Mouse (Mus musculus) CH12.LX (cell line): ENCODE data around the gene Ttll5. TPM values are rescaled to one million over a fixed set of nuclear protein-coding genes. Genes with fewer than 3 reads are reported as not detected.

Source experiments
- DNase-seq: peaks from one replicate; pipeline ENCODE4 v3.0.0-alpha.2; 2013; ENCODE audit errors: extremely low read depth
- H3K27ac ChIP-seq: 2 replicates; pipeline ENCODE4 v1.5.1; 2012; ENCODE audit warnings: low read depth, mild to moderate bottlenecking, control low read depth, moderate library complexity; ENCODE audit not compliant: insufficient read depth
- H3K27me3 ChIP-seq: replicated peaks from 2 replicates; pipeline ENCODE3; 2012; ENCODE audit warnings: inconsistent platforms
- H3K36me3 ChIP-seq, 2 experiments: replicated peaks in 1 of 2; 2 replicates each; pipeline versions ENCODE3 to v1.6.1; 2012; ENCODE audit warnings: inconsistent platforms in 1 of 2, low read length in 1 of 2, mild to moderate bottlenecking in 1 of 2, mixed read lengths in 1 of 2, moderate library complexity in 1 of 2; ENCODE audit not compliant: control insufficient read depth in 1 of 2, insufficient read depth in 1 of 2
- H3K4me1 ChIP-seq, 2 experiments: 2 replicates each; pipeline ENCODE4 v1.6.1; 2012; ENCODE audit warnings: inconsistent platforms in 1 of 2, moderate library complexity in 1 of 2; ENCODE audit not compliant: insufficient read depth in 2 of 2, control insufficient read depth in 1 of 2
- H3K4me2 ChIP-seq: 2 replicates; pipeline ENCODE4 v1.6.1; 2012; ENCODE audit warnings: low read depth, mild to moderate bottlenecking, control low read depth; ENCODE audit not compliant: poor library complexity, insufficient read depth, severe bottlenecking
- H3K4me3 ChIP-seq, 3 experiments: fragments of 150-350 bp in 1 of 3; sonication (generic) in 1 of 3; replicated peaks in 1 of 3; 2 replicates each; pipeline versions ENCODE3 to v1.5.1; 2011 to 2012; ENCODE audit warnings: low read depth in 2 of 3, low read length in 2 of 3, mild to moderate bottlenecking in 2 of 3, moderate library complexity in 2 of 3, control low read depth in 1 of 3, improper control_type of control experiment in 1 of 3, inconsistent platforms in 1 of 3, mixed read lengths in 1 of 3; ENCODE audit not compliant: poor library complexity in 1 of 3
- H3K79me2 ChIP-seq: replicated peaks from 2 replicates; pipeline ENCODE4 v1.6.1; 2012; ENCODE audit warnings: mild to moderate bottlenecking, moderate library complexity; ENCODE audit not compliant: control insufficient read depth, poor library complexity, insufficient read depth, severe bottlenecking; ENCODE audit errors: extremely low read depth
- H3K9ac ChIP-seq: 2 replicates; pipeline ENCODE4 v1.6.1; 2012; ENCODE audit warnings: low read depth, mild to moderate bottlenecking, control low read depth, moderate library complexity; ENCODE audit not compliant: insufficient read depth
- H3K9me3 ChIP-seq: replicated peaks from 2 replicates; pipeline ENCODE3; 2012; ENCODE audit warnings: low read length, inconsistent platforms, mixed read lengths
- BHLHE40 ChIP-seq: IDR thresholded peaks from 2 replicates; pipeline ENCODE4 v1.6.1; 2011; ENCODE audit warnings: mild to moderate bottlenecking, low read depth, low read length, improper control_type of control experiment
- CHD1 ChIP-seq: IDR thresholded peaks from 2 replicates; pipeline ENCODE4 v1.6.1; 2012; ENCODE audit warnings: low read depth, low read length, improper control_type of control experiment, inconsistent platforms
- CTCF ChIP-seq, 2 experiments: IDR thresholded peaks in 1 of 2; conservative IDR thresholded peaks in 1 of 2; 2 replicates each; pipeline ENCODE4 v1.5.1; 2011 to 2012; ENCODE audit warnings: low read depth in 2 of 2, low read length in 2 of 2, improper control_type of control experiment in 1 of 2, inconsistent platforms in 1 of 2, mild to moderate bottlenecking in 1 of 2, moderate library complexity in 1 of 2
- ELF1 ChIP-seq: IDR thresholded peaks from 2 replicates; pipeline ENCODE4 v1.6.1; 2014; ENCODE audit warnings: low read depth, mild to moderate bottlenecking, inconsistent platforms, low read length, improper control_type of control experiment
- ETS1 ChIP-seq: conservative IDR thresholded peaks from 2 replicates; pipeline ENCODE4 v1.6.1; 2012; ENCODE audit warnings: low read depth, mild to moderate bottlenecking, inconsistent platforms, low read length, improper control_type of control experiment, moderate library complexity
- IRF4 ChIP-seq: IDR thresholded peaks from 2 replicates; pipeline ENCODE4 v1.6.1; 2014; ENCODE audit warnings: low read depth, mild to moderate bottlenecking, inconsistent platforms, low read length, improper control_type of control experiment
- MAFK ChIP-seq: IDR thresholded peaks from 2 replicates; pipeline ENCODE4 v1.6.1; 2011; ENCODE audit warnings: low read length, improper control_type of control experiment; ENCODE audit not compliant: insufficient replicate concordance
- MAX ChIP-seq: IDR thresholded peaks from 2 replicates; pipeline ENCODE4 v1.6.1; 2011; ENCODE audit warnings: low read length, improper control_type of control experiment
- MEF2A ChIP-seq: IDR thresholded peaks from 2 replicates; pipeline ENCODE4 v1.6.1; 2014; ENCODE audit warnings: low read depth, mild to moderate bottlenecking, inconsistent platforms, low read length, improper control_type of control experiment, borderline replicate concordance
- MXI1 ChIP-seq: IDR thresholded peaks from 2 replicates; pipeline ENCODE4 v1.6.1; 2011; ENCODE audit warnings: mild to moderate bottlenecking, low read depth, low read length, improper control_type of control experiment
- MYC ChIP-seq: IDR thresholded peaks from 2 replicates; pipeline ENCODE4 v1.6.1; 2011; ENCODE audit warnings: low read depth, mild to moderate bottlenecking, improper control_type of control experiment, low read length
- NRF1 ChIP-seq: IDR thresholded peaks from 2 replicates; pipeline ENCODE4 v1.6.1; 2014; ENCODE audit warnings: low read depth, mild to moderate bottlenecking, inconsistent platforms, low read length, improper control_type of control experiment, moderate library complexity
- PAX5 ChIP-seq: IDR thresholded peaks from 2 replicates; pipeline ENCODE4 v1.6.1; 2012; ENCODE audit warnings: low read length, inconsistent platforms, mixed read lengths
- POLR2A ChIP-seq: IDR thresholded peaks from 2 replicates; pipeline ENCODE4 v1.6.1; 2011; ENCODE audit warnings: low read depth, mild to moderate bottlenecking, improper control_type of control experiment, low read length
- RAD21 ChIP-seq: IDR thresholded peaks from 2 replicates; pipeline ENCODE4 v1.6.1; 2011; ENCODE audit warnings: low read depth, mild to moderate bottlenecking, low read length, improper control_type of control experiment, moderate library complexity
- SIN3A ChIP-seq: IDR thresholded peaks from 2 replicates; pipeline ENCODE4 v1.6.1; 2012; ENCODE audit warnings: low read length, improper control_type of control experiment, inconsistent platforms
- SMC3 ChIP-seq: IDR thresholded peaks from 2 replicates; pipeline ENCODE4 v1.6.1; 2011; ENCODE audit warnings: low read depth, low read length, improper control_type of control experiment
- TCF12 ChIP-seq: IDR thresholded peaks from 2 replicates; pipeline ENCODE4 v1.6.1; 2014; ENCODE audit warnings: low read depth, mild to moderate bottlenecking, inconsistent platforms, low read length, improper control_type of control experiment
- USF1 ChIP-seq: IDR thresholded peaks from 2 replicates; pipeline ENCODE4 v1.6.1; 2014; ENCODE audit warnings: low read depth, mild to moderate bottlenecking, inconsistent platforms, low read length, improper control_type of control experiment
- ZC3H11A ChIP-seq: IDR thresholded peaks from 2 replicates; pipeline ENCODE4 v1.6.1; 2012; ENCODE audit warnings: low read depth, mild to moderate bottlenecking, inconsistent platforms, low read length, improper control_type of control experiment
- ZKSCAN1 ChIP-seq: IDR thresholded peaks from 2 replicates; pipeline ENCODE4 v1.6.1; 2012; ENCODE audit warnings: low read depth, inconsistent platforms, low read length, improper control_type of control experiment, borderline replicate concordance
- ZMIZ1 ChIP-seq: IDR thresholded peaks from 2 replicates; pipeline ENCODE4 v1.6.1; 2012; ENCODE audit warnings: low read depth, mild to moderate bottlenecking, inconsistent platforms, low read length, improper control_type of control experiment
- dilution Hi-C: fragments of 300-500 bp; cut with MboI; formaldehyde crosslinking; loops from 2 replicates; pipeline ENCODE4 v1.14.3; 2020; ENCODE audit warnings: low sequenced_read_pairs; ENCODE audit not compliant: extremely low pct_unique_long_range_greater_than_20kb, extremely low pct_ligation_motif_present
- in situ Hi-C: fragments of 300-500 bp; cut with MboI; formaldehyde crosslinking; loops from 3 replicates; pipeline ENCODE4 v1.14.3; 2019; ENCODE audit warnings: low sequenced_read_pairs, low pct_ligation_motif_present, low pct_unique_long_range_greater_than_20kb, mixed read lengths
- polyA plus RNA-seq: library from polyadenylated mRNA; unstranded; fragments of >175 nt; gene quantifications from 2 replicates; pipeline ENCODE4 v1.2.1, GENCODE M21; 2012; ENCODE audit warnings: low read depth; ENCODE audit not compliant: insufficient read length
- total RNA-seq, 2 experiments: library from RNA; depleted of rRNA; stranded (reverse); fragments of 300-350 nt in 1 of 2; fragments of >200 nt in 1 of 2; gene quantifications; 2 replicates each; pipeline ENCODE4 v1.2.3; 2012 to 2014

The Ttll5 gene
- total and polyA plus RNA-seq, 3 experiments: 5.7 to 14.0 (median 8.7) TPM

DNA sequence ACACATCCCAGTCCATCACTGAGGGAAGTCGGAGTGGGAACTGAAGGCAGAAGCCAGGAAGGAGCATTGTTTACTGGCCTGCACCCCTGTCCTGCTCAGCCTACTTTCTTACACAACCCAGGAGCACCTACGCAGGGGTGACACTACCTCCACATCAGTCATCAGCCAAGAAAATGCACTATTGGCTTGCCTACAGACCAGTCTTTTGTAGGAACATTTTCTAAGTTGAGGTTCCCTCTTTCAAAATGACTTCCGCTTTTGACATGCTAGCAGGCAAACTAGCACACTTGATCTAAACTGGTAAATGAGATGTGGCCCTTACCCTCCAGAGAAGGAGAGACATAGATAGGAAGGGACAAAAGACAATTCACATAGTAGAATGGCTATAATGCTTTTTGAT lies 60.6 kb downstream of the Ttll5 start:
- DNase-seq: no peak
- no peak overlapping the region for H3K4me2 ChIP-seq
- TF ChIP-seq ZMIZ1: no peak
- TF ChIP-seq MYC: no peak
- TF ChIP-seq ZKSCAN1: no peak
- TF ChIP-seq, all 38 proteins: peak for 0
- Histone ChIP-seq H3K27me3 (no peaks in the 10 kb centered on the region), H3K27ac (no peak overlapping the region), H3K79me2 (no peaks in the 10 kb centered on the region), H3K4me1 (no peaks in the 10 kb centered on the region), H3K9me3 (no peaks in the 10 kb centered on the region), H3K4me3 (no peak overlapping the region), H3K36me3 (peaks cover 2 to 29% of the 10 kb centered on the region in 2 experiments), H3K9ac (no peak overlapping the region)
- dilution Hi-C loops (no loop called here), in situ Hi-C loops (no loop called here)

DNA sequence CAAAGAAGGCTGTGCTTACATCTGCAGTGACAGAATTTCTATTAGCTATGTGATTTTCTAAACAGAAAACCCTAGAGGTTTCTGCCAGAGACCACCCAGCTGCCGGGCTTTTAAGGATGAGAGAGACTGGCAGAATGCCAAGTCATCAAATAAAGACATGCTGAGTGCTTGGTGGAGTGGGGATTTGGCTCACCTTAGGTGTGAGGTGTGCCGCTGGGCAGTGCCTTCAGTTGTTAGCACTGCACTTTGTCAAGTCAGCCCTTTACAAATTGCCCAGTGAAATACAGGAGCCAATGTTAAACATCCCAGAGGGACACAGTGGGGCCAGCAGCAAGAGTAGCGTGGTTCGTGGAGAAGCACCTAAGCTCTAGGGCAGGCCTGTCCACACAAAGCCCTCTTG lies 65.6 kb downstream of the Ttll5 start:
- H3K27ac ChIP-seq: no peak overlapping the region
- in situ Hi-C loops: no loop called here
- H3K9ac ChIP-seq: no peak overlapping the region
- no peak overlapping the region for H3K4me3 ChIP-seq
- H3K79me2 ChIP-seq: no peaks in the 10 kb centered on the region
- H3K9me3 ChIP-seq: no peaks in the 10 kb centered on the region
- dilution Hi-C loops: no loop called here
- TF ChIP-seq NRF1 (no peak), TCF12 (no peak), MAFK (no peak), SMC3 (no peak), ETS1 (no peak), SIN3A (no peak), PAX5 (no peak), RAD21 (no peak), MYC (no peak), ZC3H11A (no peak), MAX (no peak), CHD1 (no peak), IRF4 (no peak), POLR2A (no peak), MXI1 (no peak), MEF2A (no peak), CTCF (conservative IDR thresholded peaks at IDR 0.05 in 1 of 2, IDR thresholded peaks at IDR 0.05 in 1 of 2; ENCODE audit: low read depth in 2 of 2, low read length in 2 of 2) (no peak), ELF1 (no peak), BHLHE40 (no peak), USF1 (no peak)
- H3K4me1 ChIP-seq: no peaks in the 10 kb centered on the region
- H3K4me2 ChIP-seq: no peak overlapping the region
- DNase-seq: no peak
- peaks cover 5 to 51% of the 10 kb centered on the region in 2 experiments for H3K36me3 ChIP-seq
- H3K27me3 ChIP-seq: no peaks in the 10 kb centered on the region
